Mouse (Mus musculus): ENCODE data around the gene Tmem189. TPM values are rescaled to one million over a fixed set of nuclear protein-coding genes. Genes with fewer than 3 reads are reported as not detected.
A peak's percentile ranks its signal among the peaks of the same experiment; 100 is the strongest.

Gene Tmem189
- polyA plus RNA-seq, 1 experiment from 2014 or later, result 40.9 TPM

GRCm38 (mm10) chr2:167605178-167605794 lies 84.3 kb downstream of the Tmem189 start:
- Histone ChIP-seq H3K9ac (ENCODE audit: low read length) (no peak overlapping the region), H3K4me3 (ENCODE audit: control insufficient read depth in 1 of 2, insufficient read depth in 1 of 2, low read depth in 1 of 2, low read length in 2 of 2) (no peak overlapping the region), H3K36me3 (ENCODE audit: control insufficient read depth, insufficient read depth, low read length) (peaks cover 28% of the 10 kb centered on the region), H3K4me2 (ENCODE audit: low read length) (no peak overlapping the region), H3K4me1 (ENCODE audit: control insufficient read depth in 2 of 2, insufficient read depth in 2 of 2, low read length in 2 of 2) (peaks cover 10 to 21% of the 10 kb centered on the region in 2 experiments; a peak in 3 of 4 replicates), H3K27ac (replicated peaks in 1 of 2; ENCODE audit: control insufficient read depth in 1 of 2, insufficient read depth in 1 of 2, low read depth in 2 of 2, low read length in 2 of 2) (no peak overlapping the region), H3K27me3 (ENCODE audit: control insufficient read depth, insufficient read depth, low read length) (no peaks in the 10 kb centered on the region), H3K9me3 (ENCODE audit: control insufficient read depth, low read length) (no peaks in the 10 kb centered on the region)
- ATAC-seq (ENCODE audit: insufficient number of reproducible peaks, insufficient read depth, low FRiP score, low read depth), result peak; percentile 36; the same call in 1 of the 2 replicates
- WGBS, result 17% methylated on average over 11 of the region's 11 CpGs

- H3K27ac ChIP-seq (replicated peaks in 1 of 2; ENCODE audit: control insufficient read depth in 1 of 2, insufficient read depth in 1 of 2, low read depth in 2 of 2, low read length in 2 of 2), result no peak overlapping the region
- H3K36me3 ChIP-seq (ENCODE audit: control insufficient read depth, insufficient read depth, low read length), result peaks cover 15% of the 10 kb centered on the region
- H3K4me2 ChIP-seq (ENCODE audit: low read length), result no peak overlapping the region
- no peak overlapping the region for H3K4me3 ChIP-seq (ENCODE audit: control insufficient read depth in 1 of 2, insufficient read depth in 1 of 2, low read depth in 1 of 2, low read length in 2 of 2)
- WGBS, result 49% methylated on average over 5 of the region's 5 CpGs
- no peak for ATAC-seq (ENCODE audit: insufficient number of reproducible peaks, insufficient read depth, low FRiP score, low read depth)
- no peaks in the 10 kb centered on the region for H3K9me3 ChIP-seq (ENCODE audit: control insufficient read depth, low read length)
- no peak overlapping the region for H3K9ac ChIP-seq (ENCODE audit: low read length)
- peaks cover 9 to 18% of the 10 kb centered on the region in 2 experiments; a peak in 3 of 4 replicates for H3K4me1 ChIP-seq (ENCODE audit: control insufficient read depth in 2 of 2, insufficient read depth in 2 of 2, low read length in 2 of 2)
- H3K27me3 ChIP-seq (ENCODE audit: control insufficient read depth, insufficient read depth, low read length), result no peaks in the 10 kb centered on the region
Observed at GRCm38 (mm10) chr2:167602978-167603377, 86.6 kb downstream of the Tmem189 start.

- H3K4me3 ChIP-seq (ENCODE audit: control insufficient read depth in 1 of 2, insufficient read depth in 1 of 2, low read depth in 1 of 2, low read length in 2 of 2), result no peak overlapping the region
- ATAC-seq (ENCODE audit: insufficient number of reproducible peaks, insufficient read depth, low FRiP score, low read depth), result no peak
- H3K4me2 ChIP-seq (ENCODE audit: low read length), result no peak overlapping the region
- 73% methylated on average over 2 of the region's 2 CpGs for WGBS
- no peak overlapping the region for H3K27ac ChIP-seq (replicated peaks in 1 of 2; ENCODE audit: control insufficient read depth in 1 of 2, insufficient read depth in 1 of 2, low read depth in 2 of 2, low read length in 2 of 2)
- peaks cover 12% of the 10 kb centered on the region for H3K36me3 ChIP-seq (ENCODE audit: control insufficient read depth, insufficient read depth, low read length)
- no peak overlapping the region for H3K9ac ChIP-seq (ENCODE audit: low read length)
- H3K27me3 ChIP-seq (ENCODE audit: control insufficient read depth, insufficient read depth, low read length), result no peaks in the 10 kb centered on the region
- peaks cover 8 to 21% of the 10 kb centered on the region in 2 experiments; a peak in 3 of 4 replicates for H3K4me1 ChIP-seq (ENCODE audit: control insufficient read depth in 2 of 2, insufficient read depth in 2 of 2, low read length in 2 of 2)
- no peaks in the 10 kb centered on the region for H3K9me3 ChIP-seq (ENCODE audit: control insufficient read depth, low read length)
Observed at GRCm38 (mm10) chr2:167602364-167602763, 87.3 kb downstream of the Tmem189 start.

DNA sequence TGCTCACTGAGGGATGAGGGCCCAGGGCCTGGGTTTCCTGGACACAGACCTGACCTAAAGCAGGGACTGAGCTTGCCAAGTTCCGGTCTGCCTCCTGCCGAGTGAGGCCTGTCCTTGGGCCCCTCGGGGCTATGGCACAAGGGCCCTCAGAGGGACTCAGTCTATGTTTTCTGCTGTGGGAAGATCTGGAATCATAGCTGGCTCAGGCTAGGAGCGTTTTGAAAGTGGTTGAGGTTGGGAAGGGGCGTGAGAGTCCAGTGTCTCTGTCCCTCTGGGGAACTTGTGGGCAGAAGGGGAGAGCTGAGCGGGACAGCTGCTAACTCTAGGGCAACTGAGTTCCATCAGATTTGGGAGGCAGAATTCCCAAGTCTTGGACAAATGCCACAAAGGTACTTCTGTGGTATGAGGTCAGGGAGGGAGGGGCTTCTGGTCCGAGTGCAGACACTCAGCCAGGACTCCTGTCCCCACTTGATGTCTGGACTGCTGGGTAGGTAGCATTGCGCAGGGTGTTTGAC lies 89.1 kb downstream of the Tmem189 start:
- Histone ChIP-seq H3K36me3 (ENCODE audit: control insufficient read depth, insufficient read depth, low read length) (no peaks in the 10 kb centered on the region), H3K9me3 (ENCODE audit: control insufficient read depth, low read length) (no peaks in the 10 kb centered on the region), H3K27ac (replicated peaks in 1 of 2; ENCODE audit: control insufficient read depth in 1 of 2, insufficient read depth in 1 of 2, low read depth in 2 of 2, low read length in 2 of 2) (no peak overlapping the region), H3K4me3 (ENCODE audit: control insufficient read depth in 1 of 2, insufficient read depth in 1 of 2, low read depth in 1 of 2, low read length in 2 of 2) (no peak overlapping the region), H3K4me1 (ENCODE audit: control insufficient read depth in 2 of 2, insufficient read depth in 2 of 2, low read length in 2 of 2) (peaks cover 23 to 27% of the 10 kb centered on the region in 2 experiments), H3K27me3 (ENCODE audit: control insufficient read depth, insufficient read depth, low read length) (no peaks in the 10 kb centered on the region), H3K9ac (ENCODE audit: low read length) (no peak overlapping the region), H3K4me2 (ENCODE audit: low read length) (no peak overlapping the region)
- ATAC-seq (ENCODE audit: insufficient number of reproducible peaks, insufficient read depth, low FRiP score, low read depth), result no peak
- WGBS, result 62% methylated on average over 8 of the region's 8 CpGs

DNA sequence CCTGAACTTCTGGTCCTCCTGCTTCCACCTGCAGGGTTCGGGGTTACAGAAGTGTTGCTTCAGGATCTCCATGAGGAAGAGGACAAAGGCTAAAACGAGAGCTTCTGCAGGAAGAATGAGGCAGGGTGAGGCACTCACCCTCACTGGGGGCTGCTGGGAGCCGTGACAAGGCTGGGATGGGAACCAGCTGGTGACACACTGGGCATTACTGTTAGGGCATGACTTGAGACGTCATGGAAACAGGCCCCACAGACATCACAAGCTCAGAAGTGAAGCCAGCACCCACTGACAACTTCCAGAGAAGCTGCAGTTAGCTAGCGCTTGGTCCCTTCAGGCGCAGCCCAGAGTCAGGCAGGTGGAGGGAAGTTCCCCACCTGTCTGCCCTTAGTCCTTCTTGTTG lies 89.7 kb downstream of the Tmem189 start:
- ATAC-seq (ENCODE audit: insufficient number of reproducible peaks, insufficient read depth, low FRiP score, low read depth), result no peak
- Histone ChIP-seq H3K4me2 (ENCODE audit: low read length) (no peak overlapping the region), H3K36me3 (ENCODE audit: control insufficient read depth, insufficient read depth, low read length) (no peaks in the 10 kb centered on the region), H3K9me3 (ENCODE audit: control insufficient read depth, low read length) (no peaks in the 10 kb centered on the region), H3K4me3 (ENCODE audit: control insufficient read depth in 1 of 2, insufficient read depth in 1 of 2, low read depth in 1 of 2, low read length in 2 of 2) (no peak overlapping the region), H3K27ac (replicated peaks in 1 of 2; ENCODE audit: control insufficient read depth in 1 of 2, insufficient read depth in 1 of 2, low read depth in 2 of 2, low read length in 2 of 2) (no peak overlapping the region), H3K27me3 (ENCODE audit: control insufficient read depth, insufficient read depth, low read length) (no peaks in the 10 kb centered on the region), H3K4me1 (ENCODE audit: control insufficient read depth in 2 of 2, insufficient read depth in 2 of 2, low read length in 2 of 2) (peaks cover 28 to 31% of the 10 kb centered on the region in 2 experiments), H3K9ac (ENCODE audit: low read length) (no peak overlapping the region)
- 72% methylated on average over 6 of the region's 6 CpGs for WGBS

GRCm38 (mm10) chr2:167599195-167599594 lies 90.4 kb downstream of the Tmem189 start:
- no peaks in the 10 kb centered on the region for H3K36me3 ChIP-seq (ENCODE audit: control insufficient read depth, insufficient read depth, low read length)
- H3K27me3 ChIP-seq (ENCODE audit: control insufficient read depth, insufficient read depth, low read length), result no peaks in the 10 kb centered on the region
- H3K9ac ChIP-seq (ENCODE audit: low read length), result no peak overlapping the region
- H3K4me3 ChIP-seq (ENCODE audit: control insufficient read depth in 1 of 2, insufficient read depth in 1 of 2, low read depth in 1 of 2, low read length in 2 of 2), result no peak overlapping the region
- 82% methylated on average over 5 of the region's 5 CpGs for WGBS
- no peak for ATAC-seq (ENCODE audit: insufficient number of reproducible peaks, insufficient read depth, low FRiP score, low read depth)
- H3K4me1 ChIP-seq (ENCODE audit: control insufficient read depth in 2 of 2, insufficient read depth in 2 of 2, low read length in 2 of 2), result peaks cover 33 to 36% of the 10 kb centered on the region in 2 experiments
- H3K27ac ChIP-seq (replicated peaks in 1 of 2; ENCODE audit: control insufficient read depth in 1 of 2, insufficient read depth in 1 of 2, low read depth in 2 of 2, low read length in 2 of 2), result no peak overlapping the region
- no peak overlapping the region for H3K4me2 ChIP-seq (ENCODE audit: low read length)
- H3K9me3 ChIP-seq (ENCODE audit: control insufficient read depth, low read length), result no peaks in the 10 kb centered on the region

DNA sequence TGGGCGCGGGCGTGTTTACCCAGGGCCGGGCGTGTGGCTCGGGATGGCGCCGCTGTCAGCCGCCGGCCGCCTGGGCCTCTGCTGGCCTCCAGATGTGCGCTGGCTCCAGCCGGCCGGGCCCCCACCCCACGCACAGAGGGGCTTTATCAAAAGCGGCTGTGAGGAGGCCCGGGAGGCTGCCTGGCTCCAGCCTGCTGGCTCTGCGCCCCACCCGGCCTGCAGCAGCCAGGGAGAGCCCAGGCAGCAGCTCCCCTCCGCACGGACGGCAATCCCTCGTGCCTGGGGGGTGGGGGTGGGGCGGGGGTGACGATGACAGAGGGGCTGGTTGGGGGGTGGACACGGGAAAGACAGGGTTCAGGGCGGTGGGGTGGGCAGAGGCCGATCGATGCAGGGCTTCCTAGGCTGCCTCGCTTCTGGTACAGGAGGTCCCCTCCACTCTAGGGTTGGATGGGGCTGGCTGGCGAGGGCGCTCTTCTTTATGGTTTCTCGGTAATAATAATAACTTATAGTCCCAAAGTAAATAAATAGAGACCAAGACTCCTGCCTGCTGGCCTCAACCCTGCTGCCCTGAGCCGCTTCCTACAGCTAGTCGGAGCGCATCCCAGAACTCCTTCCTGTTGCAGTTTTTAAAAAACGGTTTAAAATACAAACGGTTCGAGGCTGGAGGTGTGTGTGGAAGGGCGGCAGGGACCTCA lies 92.0 kb downstream of the Tmem189 start:
- peaks cover 40 to 47% of the 10 kb centered on the region in 2 experiments for H3K4me1 ChIP-seq (ENCODE audit: control insufficient read depth in 2 of 2, insufficient read depth in 2 of 2, low read length in 2 of 2)
- H3K36me3 ChIP-seq (ENCODE audit: control insufficient read depth, insufficient read depth, low read length), result no peaks in the 10 kb centered on the region
- WGBS, result 24% methylated on average over 37 of the region's 40 CpGs
- H3K9ac ChIP-seq (ENCODE audit: low read length), result peak overlapping the region; percentile 68
- no peaks in the 10 kb centered on the region for H3K27me3 ChIP-seq (ENCODE audit: control insufficient read depth, insufficient read depth, low read length)
- no peaks in the 10 kb centered on the region for H3K9me3 ChIP-seq (ENCODE audit: control insufficient read depth, low read length)
- H3K4me2 ChIP-seq (ENCODE audit: low read length), result peak overlapping the region; percentile 68
- peak; percentile 47 for ATAC-seq (ENCODE audit: insufficient number of reproducible peaks, insufficient read depth, low FRiP score, low read depth)
- H3K4me3 ChIP-seq (ENCODE audit: control insufficient read depth in 1 of 2, insufficient read depth in 1 of 2, low read depth in 1 of 2, low read length in 2 of 2), result peak overlapping the region; percentile 18 to 25; a peak in 3 of 4 replicates
- H3K27ac ChIP-seq (replicated peaks in 1 of 2; ENCODE audit: control insufficient read depth in 1 of 2, insufficient read depth in 1 of 2, low read depth in 2 of 2, low read length in 2 of 2), result peak overlapping the region in 1 of 2 experiments; percentile 71; a peak in 2 of 4 replicates

Data from heart, embryonic 14.5 days (tissue).